Mouse (Mus musculus) midbrain, embryonic 15.5 days (tissue): ENCODE measurements around the gene Ednrb. TPM values are rescaled to one million over a fixed set of nuclear protein-coding genes. Genes with fewer than 3 reads are reported as not detected.

Source experiments
- ATAC-seq: fragments of 200-750 bp; cut with Nextera tagmentation; replicated peaks from 2 replicates; pipeline ENCODE4 v1.8.0; 2017; ENCODE audit warnings: moderate TSS enrichment
- H3K27ac ChIP-seq: fragments of 300-500 bp; sonication (generic); 2 replicates; pipeline ENCODE4 v1.5.1; 2015; ENCODE audit warnings: mild to moderate bottlenecking, inconsistent platforms
- H3K27me3 ChIP-seq: fragments of 300-500 bp; sonication (generic); replicated peaks from 2 replicates; pipeline ENCODE4 v1.6.1; 2015; ENCODE audit warnings: inconsistent platforms
- H3K36me3 ChIP-seq: fragments of 300-500 bp; sonication (generic); replicated peaks from 2 replicates; pipeline ENCODE4 v1.6.1; 2015; ENCODE audit warnings: inconsistent platforms
- H3K4me1 ChIP-seq: fragments of 300-500 bp; sonication (generic); 2 replicates; pipeline ENCODE4 v1.6.1; 2015; ENCODE audit warnings: inconsistent platforms
- H3K4me2 ChIP-seq: fragments of 300-500 bp; sonication (generic); 2 replicates; pipeline ENCODE4 v1.6.1; 2015; ENCODE audit warnings: inconsistent platforms, mild to moderate bottlenecking, moderate library complexity
- H3K4me3 ChIP-seq: fragments of 300-500 bp; sonication (generic); 2 replicates; pipeline ENCODE4 v1.5.1; 2015; ENCODE audit warnings: mild to moderate bottlenecking, inconsistent platforms
- H3K9ac ChIP-seq: fragments of 300-500 bp; sonication (generic); 2 replicates; pipeline ENCODE4 v1.6.1; 2015; ENCODE audit warnings: mild to moderate bottlenecking, inconsistent platforms
- H3K9me3 ChIP-seq: fragments of 300-500 bp; sonication (generic); 2 replicates; pipeline ENCODE4 v1.6.1; 2016; ENCODE audit warnings: inconsistent platforms
- WGBS: fragments of 180-500 bp; shearing (Covaris S2); methylation state at CpG from one replicate; pipeline ENCODE4 v1.1.7; 2015; ENCODE audit warnings: mixed read lengths; 5-methylcytosine and 5-hydroxymethylcytosine counted together
- polyA plus RNA-seq: library from polyadenylated mRNA; unstranded; fragments of >200 nt; fragmentation: Nextera tagmentation; extraction: Ambion mirVana; gene quantifications from 2 replicates; pipeline ENCODE4 v1.2.1, GENCODE M21; 2015

Gene Ednrb
- polyA plus RNA-seq, 1 experiment from 2014 or later = 84.8 TPM

DNA sequence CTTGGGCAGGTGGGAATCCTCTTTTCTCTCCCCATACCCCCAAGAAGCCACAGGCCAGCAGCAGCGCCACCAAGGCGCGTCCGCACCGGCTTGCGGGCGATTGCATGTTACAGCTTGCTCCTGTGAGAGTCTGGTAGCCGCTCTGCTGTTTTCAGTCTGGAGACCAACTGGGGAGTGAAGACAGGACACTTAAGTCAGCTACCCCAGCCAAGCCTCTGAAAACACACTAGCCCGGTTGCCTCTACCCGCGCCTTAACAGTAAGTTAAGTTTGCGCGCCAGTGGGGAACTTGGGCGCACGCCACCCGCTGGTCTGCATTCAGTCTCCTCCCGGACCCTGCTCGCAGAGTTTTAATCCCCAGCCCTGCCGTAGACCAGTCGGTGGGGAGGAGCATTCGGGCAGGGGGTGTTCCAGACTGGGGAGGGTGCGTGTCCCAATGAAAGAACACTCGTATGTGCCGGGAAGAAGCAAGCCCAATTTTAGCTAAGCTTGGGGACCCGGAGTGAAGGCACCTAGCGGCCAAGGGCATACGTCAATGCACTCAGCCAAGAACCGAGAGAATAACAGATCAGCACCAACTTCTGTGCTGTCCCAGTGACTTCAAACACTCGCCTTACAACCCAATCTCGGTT is 716 bp downstream of the Ednrb start:
- Histone ChIP-seq H3K4me2 (peak overlapping the region; percentile 99), H3K4me1 (peaks cover 19% of the 10 kb centered on the region), H3K4me3 (peak overlapping the region; percentile 57), H3K27ac (peak overlapping the region; percentile 60), H3K27me3 (no peaks in the 10 kb centered on the region), H3K9ac (peak overlapping the region; percentile 48), H3K9me3 (no peaks in the 10 kb centered on the region), H3K36me3 (no peaks in the 10 kb centered on the region)
- ATAC-seq = peak; percentile 85
- WGBS = under 1% methylated on average over 30 of the region's 30 CpGs

DNA sequence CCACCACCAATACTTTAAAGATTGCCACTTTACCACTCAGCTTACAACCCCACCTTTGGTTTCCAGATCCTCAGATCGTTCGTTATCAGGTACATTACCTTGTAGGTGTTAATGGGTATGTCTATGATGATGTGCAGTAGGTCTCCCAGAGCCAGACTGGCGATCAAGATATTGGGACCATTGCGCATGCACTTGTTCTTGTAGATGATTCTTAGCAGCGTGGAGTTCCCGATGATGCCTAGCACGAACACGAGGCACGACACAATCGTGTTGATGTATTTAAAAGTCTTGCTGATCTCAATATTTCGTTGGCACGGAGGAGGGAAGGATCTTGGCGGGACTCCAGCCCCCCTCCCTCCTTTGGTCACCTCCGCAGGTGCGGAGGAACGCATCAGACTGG is 1.3 kb downstream of the Ednrb start:
- H3K4me1 ChIP-seq = peaks cover 19% of the 10 kb centered on the region
- no peaks in the 10 kb centered on the region for H3K27me3 ChIP-seq
- no peaks in the 10 kb centered on the region for H3K36me3 ChIP-seq
- H3K4me3 ChIP-seq = peak overlapping the region; percentile 57
- H3K27ac ChIP-seq = peak overlapping the region; percentile 60
- 6% methylated on average over 16 of the region's 16 CpGs for WGBS
- no peaks in the 10 kb centered on the region for H3K9me3 ChIP-seq
- H3K4me2 ChIP-seq = peak overlapping the region; percentile 99
- peak overlapping the region; percentile 48 for H3K9ac ChIP-seq
- ATAC-seq = peak; percentile 46

DNA sequence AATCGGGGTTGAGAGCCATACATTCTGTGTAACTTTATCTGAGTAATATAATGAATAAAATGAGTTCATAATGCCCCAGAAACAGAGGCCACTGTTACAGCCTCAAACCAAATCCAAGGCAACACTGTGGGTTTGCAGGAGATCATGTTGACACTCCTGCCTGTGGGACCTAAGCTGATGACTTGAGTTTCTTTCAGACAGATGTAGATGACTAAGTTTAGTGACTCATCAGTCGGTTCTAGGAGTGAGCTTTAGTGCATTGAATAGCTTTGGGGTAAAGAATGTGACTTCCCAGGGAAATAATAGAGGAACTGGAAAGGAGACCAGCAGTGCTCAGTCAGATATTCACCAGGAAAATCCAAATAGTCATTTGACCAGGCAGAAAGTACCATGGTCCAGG is 3.8 kb downstream of the Ednrb start:
- H3K4me2 ChIP-seq = peak overlapping the region; percentile 99; the same call in 1 of the 2 replicates
- H3K27me3 ChIP-seq = no peaks in the 10 kb centered on the region
- ATAC-seq = no peak
- H3K9me3 ChIP-seq = no peaks in the 10 kb centered on the region
- no peaks in the 10 kb centered on the region for H3K36me3 ChIP-seq
- H3K9ac ChIP-seq = no peak overlapping the region
- H3K4me3 ChIP-seq = no peak overlapping the region
- 87% methylated on average over 2 of the region's 2 CpGs for WGBS
- peaks cover 19% of the 10 kb centered on the region for H3K4me1 ChIP-seq
- no peak overlapping the region for H3K27ac ChIP-seq

DNA sequence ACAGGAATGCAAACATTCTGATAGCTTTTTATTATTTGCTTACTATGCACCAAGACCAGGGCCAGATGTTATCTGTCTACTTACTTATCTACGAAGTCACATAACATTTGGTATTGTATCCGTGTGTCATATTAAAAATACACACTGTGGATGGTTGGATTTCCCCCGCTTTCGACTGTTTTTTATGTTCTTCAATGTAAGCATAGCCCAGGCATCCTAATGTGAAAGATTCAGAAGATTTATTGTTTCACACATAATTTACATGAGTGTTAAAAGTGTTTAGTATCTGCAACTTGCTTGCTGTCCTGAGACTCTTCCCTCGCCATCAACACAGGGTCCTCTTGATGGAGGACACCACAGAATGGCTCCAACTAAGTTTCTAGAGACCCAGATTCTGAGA is 5.3 kb downstream of the Ednrb start:
- no peak overlapping the region for H3K4me3 ChIP-seq
- H3K36me3 ChIP-seq = no peaks in the 10 kb centered on the region
- ATAC-seq = no peak
- peaks cover 7% of the 10 kb centered on the region; the same call in 1 of the 2 replicates for H3K4me1 ChIP-seq
- H3K9ac ChIP-seq = no peak overlapping the region
- WGBS = 96% methylated on average over 5 of the region's 5 CpGs
- 0 out of 2 replicates have a peak overlapping the region, but pooled peaks have one; percentile 8 for H3K4me2 ChIP-seq
- H3K27ac ChIP-seq = no peak overlapping the region
- no peaks in the 10 kb centered on the region for H3K27me3 ChIP-seq
- H3K9me3 ChIP-seq = no peaks in the 10 kb centered on the region

DNA sequence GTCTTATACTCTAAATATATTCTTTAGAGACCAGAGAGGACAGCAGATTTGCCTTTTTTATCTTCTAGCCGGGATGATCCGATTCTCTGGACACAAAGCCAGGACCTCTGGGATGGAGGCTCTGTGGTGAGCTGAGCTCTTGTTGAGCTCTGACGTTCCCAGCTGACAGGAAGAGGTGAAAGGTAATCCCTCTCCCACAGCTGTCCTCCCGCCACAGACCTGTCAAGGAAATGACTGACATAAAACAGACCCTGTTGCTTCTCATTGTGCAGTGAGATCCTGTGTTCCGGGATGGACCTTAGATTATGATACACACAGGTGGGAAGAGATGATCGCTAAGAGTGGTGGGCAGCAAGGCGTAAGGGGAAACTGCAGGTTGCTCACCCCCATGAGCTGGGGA is 9.6 kb downstream of the Ednrb start:
- H3K9me3 ChIP-seq = no peaks in the 10 kb centered on the region
- no peak overlapping the region for H3K27ac ChIP-seq
- no peak overlapping the region for H3K9ac ChIP-seq
- H3K27me3 ChIP-seq = no peaks in the 10 kb centered on the region
- 41% methylated on average over 7 of the region's 7 CpGs for WGBS
- H3K4me3 ChIP-seq = no peak overlapping the region
- ATAC-seq = no peak
- no peaks in the 10 kb centered on the region for H3K4me1 ChIP-seq
- no peaks in the 10 kb centered on the region for H3K36me3 ChIP-seq
- peak overlapping the region; percentile 12; the same call in 1 of the 2 replicates for H3K4me2 ChIP-seq

DNA sequence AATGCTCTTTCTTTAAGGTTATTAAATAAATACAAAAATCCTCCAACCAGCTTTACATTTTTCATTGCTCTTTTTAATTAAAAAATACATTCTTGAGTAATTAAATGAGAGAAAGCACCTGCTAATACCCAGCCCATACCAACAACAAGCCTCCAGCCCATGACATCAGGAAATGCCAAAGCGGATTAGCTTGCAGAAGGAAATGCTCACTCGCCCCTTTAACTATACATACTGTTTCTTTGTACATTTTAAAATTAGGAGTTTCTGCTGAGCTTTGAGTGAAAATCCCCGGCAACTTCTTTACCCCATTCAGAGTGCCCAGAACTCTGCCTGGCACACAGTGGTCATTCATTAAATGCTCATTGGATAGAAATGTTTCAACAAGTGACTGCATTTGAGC is 10.1 kb downstream of the Ednrb start:
- H3K27me3 ChIP-seq = no peaks in the 10 kb centered on the region
- H3K27ac ChIP-seq = no peak overlapping the region
- no peak for ATAC-seq
- no peaks in the 10 kb centered on the region for H3K36me3 ChIP-seq
- H3K4me1 ChIP-seq = no peaks in the 10 kb centered on the region
- H3K9me3 ChIP-seq = no peaks in the 10 kb centered on the region
- 0 out of 2 replicates have a peak overlapping the region, but pooled peaks have one; percentile 12 for H3K4me2 ChIP-seq
- H3K9ac ChIP-seq = no peak overlapping the region
- WGBS = 46% methylated on average over 3 of the region's 3 CpGs
- H3K4me3 ChIP-seq = no peak overlapping the region

DNA sequence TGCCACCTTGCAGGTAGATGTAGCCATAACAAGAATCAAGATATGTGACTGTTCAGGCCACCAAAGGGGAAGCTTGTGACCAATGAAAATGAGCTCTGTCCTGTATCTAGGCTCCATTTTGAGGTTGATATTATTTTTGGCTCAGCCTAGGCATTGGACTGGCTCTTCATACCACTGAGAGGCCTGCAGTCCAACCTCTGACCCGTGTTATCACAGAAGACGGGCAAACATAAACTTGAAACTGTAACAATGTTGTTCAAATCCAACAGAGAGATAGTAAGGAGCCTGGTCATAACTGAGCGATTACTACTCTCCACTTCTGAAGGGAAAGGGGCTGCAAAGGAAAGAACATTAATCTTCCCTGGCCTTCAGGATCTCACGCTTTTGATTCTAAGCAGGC is 11.7 kb downstream of the Ednrb start:
- H3K36me3 ChIP-seq = no peaks in the 10 kb centered on the region
- H3K27me3 ChIP-seq = no peaks in the 10 kb centered on the region
- H3K4me3 ChIP-seq = no peak overlapping the region
- H3K4me1 ChIP-seq = no peaks in the 10 kb centered on the region
- H3K4me2 ChIP-seq = no peak overlapping the region
- H3K27ac ChIP-seq = no peak overlapping the region
- H3K9ac ChIP-seq = no peak overlapping the region
- ATAC-seq = no peak
- H3K9me3 ChIP-seq = no peaks in the 10 kb centered on the region
- 92% methylated on average over 4 of the region's 4 CpGs for WGBS

DNA sequence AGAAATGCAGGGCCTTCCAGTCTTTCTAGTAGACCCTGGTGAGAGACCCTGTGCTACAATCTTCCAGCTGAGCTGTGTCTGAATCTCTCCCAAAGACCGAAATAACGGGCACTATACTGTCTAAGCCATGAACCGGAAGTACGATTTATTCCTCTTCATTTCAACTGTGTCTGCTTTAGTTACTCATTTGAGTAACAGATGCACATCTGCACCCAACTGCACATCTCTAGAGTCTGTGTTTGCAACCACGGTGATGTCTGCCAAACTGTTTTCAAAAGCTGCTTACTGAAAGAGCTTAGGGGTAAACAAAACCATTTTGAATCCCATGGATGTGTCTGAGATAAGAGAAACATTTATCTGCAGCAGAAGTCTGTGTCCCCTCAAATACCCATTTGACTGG is 13.2 kb downstream of the Ednrb start:
- 80% methylated on average over 5 of the region's 5 CpGs for WGBS
- H3K9me3 ChIP-seq = no peaks in the 10 kb centered on the region
- H3K4me1 ChIP-seq = no peaks in the 10 kb centered on the region
- no peak overlapping the region for H3K27ac ChIP-seq
- H3K4me2 ChIP-seq = no peak overlapping the region
- no peak for ATAC-seq
- no peak overlapping the region for H3K9ac ChIP-seq
- H3K4me3 ChIP-seq = no peak overlapping the region
- no peaks in the 10 kb centered on the region for H3K36me3 ChIP-seq
- H3K27me3 ChIP-seq = no peaks in the 10 kb centered on the region

DNA sequence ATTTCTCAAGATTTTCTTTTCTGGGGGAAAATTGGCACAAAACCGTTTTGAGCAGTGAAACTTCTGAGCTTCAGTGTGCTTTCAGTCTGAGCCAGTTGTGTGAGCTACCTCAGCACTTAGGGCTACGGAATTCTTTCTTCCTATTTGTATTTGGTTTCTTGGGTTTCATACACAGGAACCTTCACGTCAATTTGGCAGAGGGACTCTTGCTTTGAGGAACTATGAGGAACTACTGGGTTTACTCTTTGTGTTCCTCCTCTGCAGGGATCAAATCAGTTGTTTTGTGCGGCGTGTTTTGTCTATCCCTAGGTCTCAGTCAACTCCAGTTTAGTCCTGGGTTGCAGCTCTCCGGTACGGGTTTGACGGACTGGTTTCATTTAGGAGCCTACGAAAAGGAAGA is 17.9 kb downstream of the Ednrb start:
- H3K9me3 ChIP-seq = no peaks in the 10 kb centered on the region
- no peaks in the 10 kb centered on the region for H3K27me3 ChIP-seq
- no peaks in the 10 kb centered on the region for H3K4me1 ChIP-seq
- no peak overlapping the region for H3K9ac ChIP-seq
- WGBS = 90% methylated on average over 9 of the region's 9 CpGs
- no peak overlapping the region for H3K27ac ChIP-seq
- ATAC-seq = no peak
- H3K4me3 ChIP-seq = no peak overlapping the region
- no peak overlapping the region for H3K4me2 ChIP-seq
- no peaks in the 10 kb centered on the region for H3K36me3 ChIP-seq

DNA sequence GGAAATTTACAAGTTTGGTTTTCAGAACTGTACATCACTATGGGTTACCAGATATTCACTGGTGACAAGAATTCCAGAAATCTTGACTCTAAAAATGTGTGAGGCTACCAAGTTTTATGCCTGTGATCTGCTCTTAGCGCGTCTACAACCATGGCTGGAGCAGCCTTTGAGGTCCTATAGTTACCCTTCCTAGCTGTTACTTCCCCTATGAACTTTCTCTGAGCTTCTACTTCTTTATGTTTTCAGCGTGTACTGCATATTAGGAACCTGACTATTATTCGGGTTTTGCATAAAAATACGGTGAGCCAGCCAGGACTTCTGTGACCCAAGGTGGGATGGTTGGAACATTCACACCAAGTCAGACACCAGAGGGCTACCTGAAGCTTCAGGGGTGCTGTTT is 18.3 kb downstream of the Ednrb start:
- Histone ChIP-seq H3K27me3 (no peaks in the 10 kb centered on the region), H3K9ac (no peak overlapping the region)

DNA sequence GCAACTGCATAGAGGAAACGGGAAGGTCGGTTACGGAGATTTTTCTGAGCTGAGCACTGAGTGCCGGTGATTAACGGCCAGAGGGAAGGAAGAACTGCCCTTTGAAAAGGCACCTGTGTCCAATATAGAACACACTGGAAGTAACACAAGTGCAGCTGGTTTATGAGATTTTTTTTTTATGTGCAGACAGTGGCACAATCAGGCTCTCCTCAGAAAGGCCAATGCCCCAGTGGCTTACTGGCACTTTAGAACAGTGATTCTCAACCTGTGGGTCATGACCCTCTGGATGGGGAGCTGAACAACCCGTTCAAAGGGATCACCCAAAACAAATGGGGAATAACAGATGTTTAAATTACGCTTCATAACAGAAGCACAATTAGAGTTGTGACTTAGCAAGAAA is 20.7 kb downstream of the Ednrb start:
- no peak overlapping the region for H3K9ac ChIP-seq
- 75% methylated on average over 7 of the region's 7 CpGs for WGBS
- H3K36me3 ChIP-seq = no peaks in the 10 kb centered on the region
- H3K27ac ChIP-seq = no peak overlapping the region
- no peaks in the 10 kb centered on the region for H3K27me3 ChIP-seq
- no peak overlapping the region for H3K4me2 ChIP-seq
- no peaks in the 10 kb centered on the region for H3K4me1 ChIP-seq
- no peaks in the 10 kb centered on the region for H3K9me3 ChIP-seq
- ATAC-seq = no peak
- no peak overlapping the region for H3K4me3 ChIP-seq

More for the DNA sequence above, 18.3 kb downstream of the Ednrb start:
- no peaks in the 10 kb centered on the region for H3K36me3 ChIP-seq
- 95% methylated on average over 5 of the region's 5 CpGs for WGBS
- no peak overlapping the region for H3K27ac ChIP-seq
- H3K4me1 ChIP-seq = no peaks in the 10 kb centered on the region
- no peak for ATAC-seq
- no peaks in the 10 kb centered on the region for H3K9me3 ChIP-seq
- no peak overlapping the region for H3K4me3 ChIP-seq
- H3K4me2 ChIP-seq = no peak overlapping the region

DNA sequence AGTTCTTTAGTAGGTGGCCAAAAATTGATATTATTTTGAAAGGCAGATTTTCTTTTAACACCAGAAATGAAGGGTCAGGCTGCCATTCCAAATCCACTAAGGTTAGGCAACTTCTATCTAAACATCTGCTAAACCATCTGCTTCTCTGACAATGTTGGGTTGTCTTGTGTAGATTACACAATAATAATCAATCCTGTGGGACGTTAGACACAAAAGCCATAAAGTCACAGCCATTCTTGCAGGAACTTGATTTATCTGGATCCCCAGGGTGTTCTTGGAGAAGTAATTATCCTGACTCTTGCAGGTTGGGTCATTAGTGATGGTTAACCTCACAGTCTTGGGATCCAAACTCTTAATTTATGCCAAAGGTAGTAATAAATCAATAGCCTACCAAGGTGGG is 21.6 kb downstream of the Ednrb start:
- Histone ChIP-seq H3K4me1 (no peaks in the 10 kb centered on the region), H3K4me3 (no peak overlapping the region), H3K36me3 (no peaks in the 10 kb centered on the region), H3K27me3 (no peaks in the 10 kb centered on the region), H3K9ac (no peak overlapping the region), H3K27ac (no peak overlapping the region), H3K9me3 (no peaks in the 10 kb centered on the region), H3K4me2 (no peak overlapping the region)
- WGBS = 37% methylated on average over 1 of the region's 1 CpGs
- no peak for ATAC-seq

DNA sequence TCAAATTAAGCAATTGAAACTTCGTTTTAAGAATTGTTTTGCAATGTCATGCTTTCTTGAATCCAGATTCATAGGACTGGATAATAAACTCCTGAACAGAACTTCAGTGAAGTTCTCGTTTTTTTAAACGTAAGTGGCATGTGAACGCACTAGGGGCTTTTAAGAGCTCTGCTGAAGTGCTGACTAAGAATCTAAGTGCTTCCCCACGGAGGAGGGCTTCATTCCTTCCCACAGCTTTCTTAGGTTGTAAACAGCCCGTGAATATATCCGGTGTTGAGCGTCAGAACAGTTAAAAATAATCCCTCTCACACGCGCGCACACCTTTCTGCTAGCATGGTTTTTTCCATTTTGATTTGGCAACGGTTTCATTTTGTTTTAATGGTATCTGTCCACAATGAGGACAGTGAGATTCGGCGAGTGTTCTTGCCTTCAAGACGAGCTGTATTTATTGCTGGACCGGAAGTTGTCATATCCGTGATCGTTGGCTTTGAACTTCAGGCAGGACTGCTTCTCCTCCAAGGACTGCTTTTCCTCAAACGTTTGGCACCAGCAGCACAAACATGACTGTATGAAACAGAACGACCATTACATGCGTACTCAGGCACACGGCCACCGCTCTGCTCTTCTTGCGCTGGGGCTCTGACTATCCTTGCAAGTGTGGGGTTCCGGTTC is 27.4 kb downstream of the Ednrb start:
- WGBS = 86% methylated on average over 25 of the region's 25 CpGs
- no peak overlapping the region for H3K27ac ChIP-seq
- no peak overlapping the region for H3K4me3 ChIP-seq
- H3K36me3 ChIP-seq = no peaks in the 10 kb centered on the region
- H3K4me1 ChIP-seq = no peaks in the 10 kb centered on the region
- no peaks in the 10 kb centered on the region for H3K9me3 ChIP-seq
- no peaks in the 10 kb centered on the region for H3K27me3 ChIP-seq
- no peak for ATAC-seq
- H3K4me2 ChIP-seq = no peak overlapping the region
- H3K9ac ChIP-seq = no peak overlapping the region
